Mouse (Mus musculus): ENCODE data around the gene Zfp872. TPM values are rescaled to one million over a fixed set of nuclear protein-coding genes. Genes with fewer than 3 reads are reported as not detected.
"Not testable (repeated sequence)": the region's sequence is repeated elsewhere in the genome, so short reads cannot be mapped to it uniquely, and the experiment has no call there.

Gene Zfp872
- under 1 TPM; 0.21 to 0.39 TPM for total RNA-seq (2021)

DNA sequence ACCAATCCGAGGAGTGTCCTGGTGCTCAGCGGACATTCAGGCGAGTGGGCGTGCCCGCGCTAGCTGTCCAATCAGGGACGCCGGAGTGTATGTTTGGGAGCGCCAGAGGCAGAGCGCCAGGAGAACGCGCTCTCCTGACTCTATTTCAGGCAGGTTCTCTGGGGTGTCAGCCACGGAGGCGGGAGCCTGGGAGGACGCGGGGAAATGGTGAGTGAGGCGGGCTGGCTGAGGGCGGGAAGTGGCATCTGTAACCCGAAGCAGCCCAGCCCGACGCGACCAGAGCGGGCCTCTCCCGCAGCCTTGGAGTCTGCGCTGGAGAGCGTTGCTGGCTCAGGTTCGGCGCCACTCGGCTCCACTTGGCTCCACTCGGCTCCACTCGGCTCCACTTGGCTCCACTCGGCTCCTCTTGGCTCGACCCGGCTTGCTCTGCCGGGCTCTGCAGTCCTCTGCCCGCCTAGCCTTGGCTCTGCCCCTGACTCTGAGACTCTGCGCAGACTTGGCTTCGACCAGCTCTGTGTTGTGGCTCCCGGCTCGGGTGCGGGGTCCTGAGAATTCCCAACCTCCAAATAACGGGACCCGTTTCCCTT, at the start of gene Zfp872:
Gene Zfp872, plus strand, starts transcription at position 66 of the 587 bp plus-strand sequence.
- DNase-seq (ENCODE audit: extremely low spot score in 1 of 2, low spot score in 2 of 2): peak; percentile 55 to 67
- intact Hi-C loops (cut with DNase I): no loop called here

DNA sequence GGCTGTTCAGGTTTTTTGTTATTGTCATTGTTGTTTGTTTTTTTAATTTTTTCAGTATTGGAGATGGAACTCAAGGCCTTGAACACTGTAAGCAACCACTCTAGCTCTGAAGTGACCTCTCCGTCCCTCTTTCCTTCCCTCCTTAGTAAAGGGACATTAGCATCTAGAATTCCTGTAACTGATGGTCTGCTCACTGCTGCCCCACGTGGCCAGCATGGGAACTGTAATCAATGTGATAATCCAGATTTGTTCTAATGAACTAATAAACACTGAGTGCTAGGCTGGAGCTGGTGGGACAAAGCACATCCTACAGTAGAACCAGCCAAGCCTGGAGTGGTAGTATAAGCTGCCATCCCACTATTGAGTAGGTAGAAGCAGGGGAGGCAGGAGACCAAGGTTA, 49.4 kb upstream of the Zfp872 start:
- DNase-seq (ENCODE audit: extremely low spot score in 1 of 2, low spot score in 2 of 2): no peak

DNA sequence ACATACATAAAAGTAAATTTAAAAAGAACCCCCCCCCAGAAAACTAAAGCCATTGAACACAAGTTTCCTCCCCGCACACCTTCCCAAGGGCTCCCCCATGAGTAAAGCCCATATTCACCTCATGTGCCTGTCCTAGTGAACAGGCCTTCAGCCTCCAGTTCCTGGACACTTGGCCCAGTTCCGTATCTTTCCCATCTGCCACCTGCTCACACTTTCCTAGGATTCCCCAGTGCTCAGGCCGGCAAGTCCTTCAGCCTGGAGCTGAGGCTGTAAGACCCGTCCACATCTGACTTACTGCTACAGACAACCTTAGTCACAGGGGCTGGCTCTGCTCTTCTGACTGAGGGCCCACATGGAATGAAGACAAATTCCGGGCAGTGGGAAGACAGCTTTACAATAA, 48.1 kb upstream of the Zfp872 start:
- no peak for DNase-seq (ENCODE audit: extremely low spot score in 1 of 2, low spot score in 2 of 2)
- intact Hi-C loops (cut with DNase I): loop anchor here (5.0 kb wide), 1 partner anchor 72 kb away; no protein-coding TSS in a partner anchor

More for the DNA sequence above, 49.4 kb upstream of the Zfp872 start:
- intact Hi-C loops (cut with DNase I): no loop called here

DNA sequence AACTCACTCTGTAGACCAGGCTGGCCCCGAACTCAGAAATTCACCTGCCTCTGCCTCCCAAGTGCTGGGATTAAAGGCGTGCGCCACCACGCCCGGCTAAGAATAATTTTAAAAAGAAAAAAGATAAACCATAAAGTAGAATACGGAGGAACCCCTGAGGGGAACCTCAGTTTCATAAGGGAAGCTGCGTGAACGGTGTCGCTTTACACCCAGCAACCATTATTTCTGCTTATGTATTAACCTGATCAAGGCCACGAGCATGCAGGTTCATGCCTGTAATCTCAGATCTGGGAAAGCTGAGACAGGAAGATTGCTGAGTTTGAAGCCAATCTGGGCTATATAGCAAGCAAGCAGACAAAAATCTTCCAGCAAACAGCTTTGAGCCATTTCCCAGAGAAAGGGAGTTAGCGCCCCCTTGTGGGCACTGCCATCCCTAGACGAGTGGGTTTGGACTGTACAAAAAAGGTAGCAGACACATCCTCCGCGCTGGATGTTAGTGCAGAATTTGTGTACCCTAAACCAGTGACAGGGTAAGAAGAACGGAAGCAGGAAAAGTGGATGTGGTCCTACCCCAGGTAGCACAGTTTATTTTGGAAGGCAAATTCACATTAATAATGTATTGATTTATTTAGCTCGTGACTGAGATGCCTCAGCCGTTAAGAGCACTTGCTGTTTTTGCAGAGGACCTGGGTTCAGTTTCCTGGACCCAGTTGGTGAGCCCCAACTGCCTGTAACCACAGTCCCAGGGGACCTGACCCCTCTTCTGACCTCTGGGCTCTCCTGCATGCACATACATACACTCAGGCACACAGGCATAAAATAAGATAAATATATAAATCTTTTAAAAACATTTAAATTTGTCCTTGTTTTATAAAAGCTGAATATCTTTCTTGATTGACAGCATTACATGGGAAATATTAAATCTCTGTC, 44.5 kb upstream of the Zfp872 start:
- intact Hi-C loops (cut with DNase I): loop anchor here (5.0 kb wide), 1 partner anchor 76 kb away; no protein-coding TSS in a partner anchor
- DNase-seq (ENCODE audit: extremely low spot score in 1 of 2, low spot score in 2 of 2): peak; percentile 74 to 87

DNA sequence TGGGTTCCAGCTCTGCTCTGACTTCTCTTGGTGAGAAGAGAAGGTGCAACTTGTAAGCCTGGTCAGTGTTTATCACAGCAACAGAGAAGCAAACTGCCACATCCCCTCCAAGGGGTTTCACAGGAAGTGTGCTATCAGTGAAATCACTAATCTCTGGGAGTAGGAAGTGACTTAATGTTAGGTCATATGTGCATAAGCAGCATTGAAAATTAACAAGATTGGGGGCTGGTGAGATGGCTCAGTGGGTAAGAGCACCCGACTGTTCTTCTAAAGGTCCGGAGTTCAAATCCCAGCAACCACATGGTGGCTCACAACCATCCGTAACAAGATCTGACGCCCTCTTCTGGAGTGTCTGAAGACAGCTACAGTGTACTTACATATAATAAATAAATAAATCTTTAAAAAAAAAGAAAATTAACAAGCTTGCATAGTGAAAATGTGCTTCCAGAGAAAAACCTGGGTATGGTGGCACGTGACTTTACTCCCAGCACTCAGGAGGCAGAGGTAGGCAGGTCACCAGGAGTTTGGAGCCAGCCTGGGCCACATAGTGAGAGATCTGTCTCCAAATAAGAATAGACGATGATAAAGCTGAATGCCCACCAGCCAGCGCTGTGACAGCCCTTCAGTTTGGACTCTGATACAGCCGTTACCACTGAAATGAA, 43.5 kb upstream of the Zfp872 start:
- intact Hi-C loops (cut with DNase I): loop anchor here (5.0 kb wide), 1 partner anchor 77 kb away; no protein-coding TSS in a partner anchor
- no peak for DNase-seq (ENCODE audit: extremely low spot score in 1 of 2, low spot score in 2 of 2)

- no peak for DNase-seq (ENCODE audit: extremely low spot score in 1 of 2, low spot score in 2 of 2)
- intact Hi-C loops (cut with DNase I): loop anchor here (10.0 kb wide), 1 partner anchor 255 kb away; no protein-coding TSS in a partner anchor
These were observed 38.3 kb upstream of the Zfp872 start for GRCm38 (mm10) chr9:22149426-22150248.

- not testable (repeated sequence) for DNase-seq (ENCODE audit: extremely low spot score in 1 of 2, low spot score in 2 of 2)
- intact Hi-C loops (cut with DNase I): loop anchor here (10.0 kb wide), 1 partner anchor 255 kb away; no protein-coding TSS in a partner anchor
These were observed 37.6 kb upstream of the Zfp872 start for GRCm38 (mm10) chr9:22150249-22150693.

DNA sequence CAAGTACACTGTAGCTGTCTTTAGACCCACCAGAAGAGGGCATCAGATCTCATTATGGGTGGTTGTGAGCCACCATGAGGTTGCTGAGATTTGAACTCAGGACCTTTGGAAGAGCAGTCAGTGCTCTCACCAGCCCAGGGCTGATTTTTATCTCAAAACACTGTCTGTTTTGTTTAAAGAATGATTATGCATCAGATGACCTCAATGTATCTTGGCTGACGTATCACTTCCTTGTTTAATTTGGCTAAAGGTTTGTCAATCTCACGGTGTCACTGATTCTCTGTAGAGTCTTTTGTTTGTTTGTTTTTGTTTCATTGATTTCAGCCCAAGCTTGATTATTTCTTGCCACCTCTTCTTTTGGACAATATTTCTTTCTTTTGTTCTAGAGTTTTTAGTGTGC, 36.9 kb upstream of the Zfp872 start:
- intact Hi-C loops (cut with DNase I): loop anchor here (10.0 kb wide), 1 partner anchor 254 kb away; no protein-coding TSS in a partner anchor
- no peak for DNase-seq (ENCODE audit: extremely low spot score in 1 of 2, low spot score in 2 of 2)

- intact Hi-C loops (cut with DNase I): loop anchor here (10.0 kb wide), 1 partner anchor 251 kb away; no protein-coding TSS in a partner anchor
These were observed 34.1 kb upstream of the Zfp872 start for GRCm38 (mm10) chr9:22153810-22154209.

DNA sequence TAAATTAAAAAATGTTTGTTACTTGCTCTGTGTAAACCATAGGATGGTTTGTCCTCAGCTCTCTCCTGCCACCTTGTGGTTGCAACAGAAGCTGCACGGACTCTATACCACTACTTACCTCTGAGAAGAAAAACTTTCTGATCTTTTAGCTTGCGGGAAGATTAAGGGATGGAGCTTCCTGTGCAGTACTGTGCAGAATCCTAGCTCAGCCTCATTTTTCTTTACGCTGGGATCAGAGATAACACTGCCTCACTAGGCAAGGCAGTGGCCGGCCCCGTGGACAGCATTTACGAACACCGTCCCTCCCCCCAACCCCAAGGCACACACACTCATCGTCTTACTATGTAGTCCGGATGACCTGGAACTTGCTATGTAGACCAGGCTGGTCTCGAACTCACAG, 32.3 kb upstream of the Zfp872 start:
- peak; percentile 66 to 70 for DNase-seq (ENCODE audit: extremely low spot score in 1 of 2, low spot score in 2 of 2)
- intact Hi-C loops (cut with DNase I): loop anchor here (10.0 kb wide), 1 partner anchor 249 kb away; no protein-coding TSS in a partner anchor

More at GRCm38 (mm10) chr9:22153810-22154209, 34.1 kb upstream of the Zfp872 start:
- DNase-seq (ENCODE audit: extremely low spot score in 1 of 2, low spot score in 2 of 2): no peak

DNA sequence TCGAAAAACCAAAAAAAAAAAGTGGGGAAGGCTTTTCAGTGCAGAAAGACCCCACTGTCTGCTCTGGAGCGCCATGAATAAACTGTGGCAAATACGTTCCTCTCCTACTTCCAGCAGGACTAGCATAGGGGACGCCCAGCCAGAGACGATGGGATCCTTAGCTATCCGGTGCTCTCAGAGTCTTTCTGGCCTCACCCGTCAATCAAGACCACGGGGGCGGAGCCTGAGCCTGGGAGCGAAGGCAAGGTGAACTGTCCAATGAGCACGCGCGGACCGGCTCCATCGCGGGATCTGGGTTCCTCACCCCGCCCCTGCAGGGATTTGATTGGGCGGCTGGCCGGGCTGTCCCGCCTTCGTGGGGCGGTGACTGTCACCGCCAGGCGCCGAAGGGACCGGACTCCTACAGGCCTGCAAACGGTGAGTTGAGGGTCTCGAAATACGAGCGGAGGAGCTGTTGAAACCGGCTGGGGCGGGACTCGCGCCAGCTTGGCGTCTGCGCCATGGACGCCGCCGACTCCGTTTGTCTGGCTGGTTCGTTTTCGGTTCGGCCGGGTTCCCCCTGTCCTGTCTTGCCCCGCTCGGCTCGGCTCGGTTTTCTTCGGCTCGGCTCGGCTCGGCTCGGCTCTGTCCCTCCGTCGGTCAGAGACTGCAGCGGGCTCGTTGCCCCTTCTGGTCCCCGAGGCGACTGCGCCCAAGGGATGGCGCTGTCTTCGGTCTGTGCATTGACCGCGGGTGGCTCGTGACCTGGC, 31.2 kb upstream of the Zfp872 start, which contains the start of gene Pigyl:
Gene Pigyl, plus strand, starts transcription at position 350 of the 749 bp plus-strand sequence.
- intact Hi-C loops (cut with DNase I): loop anchor here (10.0 kb wide), 1 partner anchor 248 kb away; no protein-coding TSS in a partner anchor

GRCm38 (mm10) chr9:22157516-22158265, 30.2 kb upstream of the Zfp872 start:
- intact Hi-C loops (cut with DNase I): loop anchor here (10.0 kb wide), 1 partner anchor 247 kb away; no protein-coding TSS in a partner anchor
- no peak for DNase-seq (ENCODE audit: extremely low spot score in 1 of 2, low spot score in 2 of 2)

More for the DNA sequence above, 31.2 kb upstream of the Zfp872 start, which contains the start of gene Pigyl:
- peak; percentile 98 to 100 for DNase-seq (ENCODE audit: extremely low spot score in 1 of 2, low spot score in 2 of 2)

- DNase-seq (ENCODE audit: extremely low spot score in 1 of 2, low spot score in 2 of 2): no peak
- intact Hi-C loops (cut with DNase I): no loop called here
These were observed 26.6 kb upstream of the Zfp872 start for GRCm38 (mm10) chr9:22161299-22161698.

DNA sequence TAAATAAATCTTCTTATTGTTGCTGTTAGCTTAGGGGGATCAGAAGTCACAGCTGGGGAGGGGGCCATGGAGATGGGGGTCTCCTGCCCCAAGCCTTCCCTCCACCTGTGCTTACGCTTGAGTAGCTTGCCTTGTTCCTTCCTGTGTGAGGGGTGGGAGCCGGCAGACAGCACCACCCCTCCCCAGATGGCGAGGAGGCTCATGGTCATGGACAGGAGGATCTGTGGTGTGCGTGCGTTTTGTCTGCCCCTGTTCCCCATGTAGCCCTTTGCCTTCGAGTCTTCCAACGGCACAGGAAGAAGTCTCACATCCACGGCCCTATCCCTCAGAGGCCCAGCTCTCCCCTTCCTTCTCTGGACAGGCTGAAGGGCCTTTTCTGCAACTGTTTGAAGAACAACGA, 25.6 kb upstream of the Zfp872 start:
- intact Hi-C loops (cut with DNase I): no loop called here
- DNase-seq (ENCODE audit: extremely low spot score in 1 of 2, low spot score in 2 of 2): no peak

GRCm38 (mm10) chr9:22162912-22163311, 25.0 kb upstream of the Zfp872 start:
- intact Hi-C loops (cut with DNase I): no loop called here
- DNase-seq (ENCODE audit: extremely low spot score in 1 of 2, low spot score in 2 of 2): no peak

Data from left cerebral cortex, postnatal 10 days (tissue).